Mouse (Mus musculus) B cell, adult (primary cell): ENCODE results near the gene Olfr94. TPM values are rescaled to one million over a fixed set of nuclear protein-coding genes. Genes with fewer than 3 reads are reported as not detected.

Experiments
- total RNA-seq: library from RNA; stranded (reverse); gene quantifications from 4 replicates; pipeline ENCODE4 v1.2.4, GENCODE M21; 2023; ENCODE audit not compliant: inconsistent age

The Olfr94 gene
- not detected in 4 replicates for total RNA-seq

GRCm38 (mm10) chr17:37200894-37201293 lies at the start of gene Olfr94:
Gene Olfr94, minus strand, starts transcription at chr17:37200994.

GRCm38 (mm10) chr17:37237230-37237629 lies 36.4 kb upstream of the Olfr94 start, which contains the start of gene Olfr97:
Gene Olfr97, minus strand, starts transcription at chr17:37237330.

GRCm38 (mm10) chr17:37219846-37220245 lies 19.1 kb upstream of the Olfr94 start, which contains the start of gene Olfr96:
Gene Olfr96, plus strand, starts transcription at chr17:37220146.

GRCm38 (mm10) chr17:37213018-37213417 lies 12.2 kb upstream of the Olfr94 start, which contains the start of gene Olfr95:
Gene Olfr95, minus strand, starts transcription at chr17:37213118.

GRCm38 (mm10) chr17:37193656-37194055 lies 7.1 kb downstream of the Olfr94 start, which contains the start of gene Ubd:
Gene Ubd, plus strand, starts transcription at chr17:37193892.

GRCm38 (mm10) chr17:37161394-37161793 lies 39.4 kb downstream of the Olfr94 start, which contains the start of gene Olfr93:
Gene Olfr93, minus strand, starts transcription at chr17:37161494.

Other genes with a start within 250 kb of the Olfr94 start
- gene Ppp1r11, start 249.3 kb downstream of the Olfr94 start, total RNA-seq, result 90.0 to 119 TPM (median 113 TPM) in 4 replicates
- 79.5 to 91.0 TPM (median 81.3 TPM) in 4 replicates for gene Znrd1, start 242.4 kb downstream of the Olfr94 start, total RNA-seq
- gene Znrd1as, start 242.4 kb downstream of the Olfr94 start, total RNA-seq, result 1.6 to 2.7 TPM (median 2.1 TPM) in 4 replicates
- gene 2410137M14Rik, start 219.8 kb downstream of the Olfr94 start, total RNA-seq, result not detected in 4 replicates
- gene H2-M5, start 211.5 kb downstream of the Olfr94 start, total RNA-seq, result not detected in 4 replicates
- gene Zfp57, start 199.8 kb downstream of the Olfr94 start, total RNA-seq, result not detected in 4 replicates
- not detected in 4 replicates for gene Mog, start 177.6 kb downstream of the Olfr94 start, total RNA-seq
- gene Gabbr1, start 155.0 kb downstream of the Olfr94 start, total RNA-seq, result 55.3 to 68.7 TPM (median 59.7 TPM) in 4 replicates
- gene Olfr90, start 112.5 kb downstream of the Olfr94 start, total RNA-seq, result 0.19 to 0.24 TPM in 2 of 4 replicates, not detected in the others
- not detected in 4 replicates for gene Olfr91, start 102.7 kb downstream of the Olfr94 start, total RNA-seq
- gene Olfr92, start 80.9 kb downstream of the Olfr94 start, total RNA-seq, result not detected in 4 replicates
- gene Olfr93, start 39.5 kb downstream of the Olfr94 start, total RNA-seq, result not detected in 4 replicates
- 0.78 TPM in 1 of 4 replicates, not detected in the others for gene Ubd, start 7.1 kb downstream of the Olfr94 start, total RNA-seq
- gene Olfr95, start 12.1 kb upstream of the Olfr94 start, total RNA-seq, result not detected in 4 replicates
- not detected in 4 replicates for gene Olfr96, start 19.2 kb upstream of the Olfr94 start, total RNA-seq
- not detected in 4 replicates for gene Olfr97, start 36.3 kb upstream of the Olfr94 start, total RNA-seq
- not detected in 4 replicates for gene Olfr98, start 62.8 kb upstream of the Olfr94 start, total RNA-seq
- 46.7 to 58.3 TPM (median 54.7 TPM) in 4 replicates for gene H2-M3, start 69.2 kb upstream of the Olfr94 start, total RNA-seq
- gene Olfr99, start 82.5 kb upstream of the Olfr94 start, total RNA-seq, result not detected in 4 replicates
- gene Olfr101, start 103.3 kb upstream of the Olfr94 start, total RNA-seq, result not detected in 4 replicates
- gene Olfr102, start 116.1 kb upstream of the Olfr94 start, total RNA-seq, result 0.36 TPM in 1 of 4 replicates, not detected in the others
- not detected in 4 replicates for gene Olfr103, start 138.7 kb upstream of the Olfr94 start, total RNA-seq
- gene Olfr104-ps, start 158.6 kb upstream of the Olfr94 start, total RNA-seq, result not detected in 4 replicates
- not detected in 4 replicates for gene Olfr105-ps, start 178.0 kb upstream of the Olfr94 start, total RNA-seq
- not detected in 4 replicates for gene Olfr106-ps, start 189.4 kb upstream of the Olfr94 start, total RNA-seq
- gene Olfr107, start 198.2 kb upstream of the Olfr94 start, total RNA-seq, result not detected in 4 replicates
- not detected in 4 replicates for gene Olfr108, start 244.5 kb upstream of the Olfr94 start, total RNA-seq